Mouse (Mus musculus) layer of hippocampus, adult 11-12 months (tissue): Measurements from ENCODE around the gene Actg1.
A peak's percentile ranks its signal among the peaks of the same experiment; 100 is the strongest.

Experiments
- DNase-seq: peaks from one replicate; pipeline ENCODE4 v3.0.0; 2022; ENCODE audit warnings: low spot score

Actg1 gene

GRCm38 (mm10) chr11:120345067-120345681, 3.2 kb downstream of the Actg1 start:
- peak; percentile 7 for DNase-seq

GRCm38 (mm10) chr11:120344310-120344920, 3.9 kb downstream of the Actg1 start:
- DNase-seq = peak; percentile 4

- peak; percentile 4 for DNase-seq
Observed at GRCm38 (mm10) chr11:120343519-120344309, 4.6 kb downstream of the Actg1 start.

- peak; percentile 2 for DNase-seq
Observed at GRCm38 (mm10) chr11:120342656-120343160, 5.6 kb downstream of the Actg1 start.

GRCm38 (mm10) chr11:120341661-120342060, 6.7 kb downstream of the Actg1 start:
- peak; percentile 1 for DNase-seq

GRCm38 (mm10) chr11:120339978-120340513, 8.3 kb downstream of the Actg1 start:
- peak; percentile 1 for DNase-seq

- peak; percentile 1 for DNase-seq
Observed at GRCm38 (mm10) chr11:120338786-120339185, 9.6 kb downstream of the Actg1 start.

GRCm38 (mm10) chr11:120337447-120337846, 10.9 kb downstream of the Actg1 start:
- DNase-seq = peak; percentile 1

GRCm38 (mm10) chr11:120335431-120336021, 12.8 kb downstream of the Actg1 start:
- peak; percentile 2 for DNase-seq

GRCm38 (mm10) chr11:120320156-120320555, 28.2 kb downstream of the Actg1 start:
- peak; percentile 2 for DNase-seq

GRCm38 (mm10) chr11:120319310-120319709, 29.0 kb downstream of the Actg1 start:
- DNase-seq = peak; percentile 2

- no peak for DNase-seq
Observed at GRCm38 (mm10) chr11:120317456-120317855, 30.9 kb downstream of the Actg1 start.

GRCm38 (mm10) chr11:120316690-120317254, 31.6 kb downstream of the Actg1 start:
- no peak for DNase-seq

GRCm38 (mm10) chr11:120315832-120316689, 32.3 kb downstream of the Actg1 start:
- peak; percentile 95 for DNase-seq

GRCm38 (mm10) chr11:120315416-120315761, 33.0 kb downstream of the Actg1 start:
- peak; percentile 55 for DNase-seq

GRCm38 (mm10) chr11:120314721-120315415, 33.5 kb downstream of the Actg1 start:
- DNase-seq = no peak

- DNase-seq = no peak
Observed at GRCm38 (mm10) chr11:120313906-120314685, 34.2 kb downstream of the Actg1 start.

- DNase-seq = no peak
Observed at GRCm38 (mm10) chr11:120312069-120312468, 36.3 kb downstream of the Actg1 start.

- no peak for DNase-seq
Observed at GRCm38 (mm10) chr11:120311561-120311960, 36.8 kb downstream of the Actg1 start.
